Mouse (Mus musculus): ENCODE data around the gene Dapk2. TPM values are rescaled to one million over a fixed set of nuclear protein-coding genes. Genes with fewer than 3 reads are reported as not detected.

Dapk2 gene
- total and polyA plus RNA-seq, 2 experiments from 2014 or later, result 0.58 to 1.1 TPM

- whole genome bisulfite sequencing, result 32% methylated on average over 4 of the region's 4 CpGs
- Histone ChIP-seq H3K36me3 (ENCODE audit: insufficient read depth, low read length) (no peaks in the 10 kb centered on the region), H3K27ac (ENCODE audit: low read depth, low read length) (no peak overlapping the region), H3K4me1 (ENCODE audit: insufficient read depth, low read length) (peaks cover 2% of the 10 kb centered on the region; the same call in 1 of the 2 replicates), H3K9ac (replicated peaks; ENCODE audit: low read length, poor library complexity, severe bottlenecking) (no peak overlapping the region), H3K27me3 (ENCODE audit: insufficient read depth, low read length) (no peaks in the 10 kb centered on the region), H3K9me3 (ENCODE audit: low read length) (no peaks in the 10 kb centered on the region), H3K4me3 (ENCODE audit: low read depth, low read length) (no peak overlapping the region), H3K4me2 (ENCODE audit: low read depth, low read length, poor library complexity, severe bottlenecking) (no peak overlapping the region)
- no peak for DNase-seq (ENCODE audit: low spot score)
- no peak for ATAC-seq (ENCODE audit: low FRiP score)
- TF ChIP-seq CTCF (IDR thresholded peaks at IDR 0.05), result no peak
These were observed 118.0 kb downstream of the Dapk2 start for GRCm38 (mm10) chr9:66276062-66276461.

GRCm38 (mm10) chr9:66276697-66277385 lies 118.8 kb downstream of the Dapk2 start:
- Histone ChIP-seq H3K4me3 (ENCODE audit: low read depth, low read length) (no peak overlapping the region), H3K9me3 (ENCODE audit: low read length) (no peaks in the 10 kb centered on the region), H3K9ac (replicated peaks; ENCODE audit: low read length, poor library complexity, severe bottlenecking) (no peak overlapping the region), H3K4me1 (ENCODE audit: insufficient read depth, low read length) (peaks cover 2% of the 10 kb centered on the region; the same call in 1 of the 2 replicates), H3K27me3 (ENCODE audit: insufficient read depth, low read length) (no peaks in the 10 kb centered on the region), H3K36me3 (ENCODE audit: insufficient read depth, low read length) (no peaks in the 10 kb centered on the region), H3K27ac (ENCODE audit: low read depth, low read length) (no peak overlapping the region), H3K4me2 (ENCODE audit: low read depth, low read length, poor library complexity, severe bottlenecking) (no peak overlapping the region)
- TF ChIP-seq CTCF (IDR thresholded peaks at IDR 0.05), result no peak
- ATAC-seq (ENCODE audit: low FRiP score) (no peak), DNase-seq (ENCODE audit: low spot score) (no peak)
- 38% methylated on average over 14 of the region's 14 CpGs for WGBS

- Histone ChIP-seq H3K4me2 (ENCODE audit: low read depth, low read length, poor library complexity, severe bottlenecking) (no peak overlapping the region), H3K27me3 (ENCODE audit: insufficient read depth, low read length) (no peaks in the 10 kb centered on the region), H3K36me3 (ENCODE audit: insufficient read depth, low read length) (no peaks in the 10 kb centered on the region), H3K9ac (replicated peaks; ENCODE audit: low read length, poor library complexity, severe bottlenecking) (no peak overlapping the region), H3K27ac (ENCODE audit: low read depth, low read length) (no peak overlapping the region), H3K4me3 (ENCODE audit: low read depth, low read length) (no peak overlapping the region), H3K9me3 (ENCODE audit: low read length) (no peaks in the 10 kb centered on the region), H3K4me1 (ENCODE audit: insufficient read depth, low read length) (peaks cover 2% of the 10 kb centered on the region; the same call in 1 of the 2 replicates)
- no peak for DNase-seq (ENCODE audit: low spot score)
- TF ChIP-seq CTCF (IDR thresholded peaks at IDR 0.05), result no peak
- no peak for ATAC-seq (ENCODE audit: low FRiP score)
These were observed 121.6 kb downstream of the Dapk2 start for GRCm38 (mm10) chr9:66279647-66280046.

DNA sequence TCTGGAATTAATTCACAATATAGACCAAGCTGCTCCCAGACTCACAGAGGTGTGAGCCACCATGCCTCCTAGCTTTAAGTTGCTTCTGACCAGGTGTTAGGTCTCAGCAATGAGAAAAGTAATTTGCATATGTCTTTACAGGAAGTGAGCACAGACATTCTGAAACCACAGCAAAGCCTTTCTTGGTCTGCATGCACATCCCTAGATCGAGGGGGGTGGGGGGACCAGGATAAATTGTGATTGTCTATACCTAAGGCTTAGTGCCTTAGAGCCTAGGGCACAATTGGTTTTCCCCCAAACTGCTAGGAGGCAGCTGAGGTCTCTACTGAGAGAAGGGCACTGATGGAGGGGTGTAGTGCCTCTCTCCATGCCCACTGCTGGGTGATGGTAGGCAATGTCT lies 122.5 kb downstream of the Dapk2 start:
- H3K9me3 ChIP-seq (ENCODE audit: low read length), result no peaks in the 10 kb centered on the region
- no peaks in the 10 kb centered on the region for H3K4me1 ChIP-seq (ENCODE audit: insufficient read depth, low read length)
- H3K4me3 ChIP-seq (ENCODE audit: low read depth, low read length), result no peak overlapping the region
- WGBS, result 92% methylated on average over 1 of the region's 1 CpGs
- DNase-seq (ENCODE audit: low spot score) (no peak), ATAC-seq (ENCODE audit: low FRiP score) (no peak)
- H3K36me3 ChIP-seq (ENCODE audit: insufficient read depth, low read length), result no peaks in the 10 kb centered on the region
- H3K27ac ChIP-seq (ENCODE audit: low read depth, low read length), result no peak overlapping the region
- H3K9ac ChIP-seq (replicated peaks; ENCODE audit: low read length, poor library complexity, severe bottlenecking), result no peak overlapping the region
- H3K27me3 ChIP-seq (ENCODE audit: insufficient read depth, low read length), result no peaks in the 10 kb centered on the region
- TF ChIP-seq CTCF (IDR thresholded peaks at IDR 0.05), result no peak
- H3K4me2 ChIP-seq (ENCODE audit: low read depth, low read length, poor library complexity, severe bottlenecking), result no peak overlapping the region

- peak; percentile 35 for DNase-seq (ENCODE audit: low spot score)
- Histone ChIP-seq H3K4me3 (ENCODE audit: low read depth, low read length) (no peak overlapping the region), H3K9ac (replicated peaks; ENCODE audit: low read length, poor library complexity, severe bottlenecking) (no peak overlapping the region), H3K4me1 (ENCODE audit: insufficient read depth, low read length) (no peaks in the 10 kb centered on the region), H3K36me3 (ENCODE audit: insufficient read depth, low read length) (no peaks in the 10 kb centered on the region), H3K27ac (ENCODE audit: low read depth, low read length) (no peak overlapping the region), H3K27me3 (ENCODE audit: insufficient read depth, low read length) (no peaks in the 10 kb centered on the region), H3K4me2 (ENCODE audit: low read depth, low read length, poor library complexity, severe bottlenecking) (no peak overlapping the region), H3K9me3 (ENCODE audit: low read length) (no peaks in the 10 kb centered on the region)
- TF ChIP-seq CTCF (IDR thresholded peaks at IDR 0.05), result no peak
- no peak for ATAC-seq (ENCODE audit: low FRiP score)
- WGBS, result 54% methylated on average over 9 of the region's 9 CpGs
These were observed 123.5 kb downstream of the Dapk2 start for GRCm38 (mm10) chr9:66281501-66281951.

- WGBS, result 100% methylated on average over 1 of the region's 1 CpGs
- Histone ChIP-seq H3K36me3 (ENCODE audit: insufficient read depth, low read length) (no peaks in the 10 kb centered on the region), H3K27ac (ENCODE audit: low read depth, low read length) (no peak overlapping the region), H3K9ac (replicated peaks; ENCODE audit: low read length, poor library complexity, severe bottlenecking) (no peak overlapping the region), H3K9me3 (ENCODE audit: low read length) (no peaks in the 10 kb centered on the region), H3K4me1 (ENCODE audit: insufficient read depth, low read length) (no peaks in the 10 kb centered on the region), H3K4me2 (ENCODE audit: low read depth, low read length, poor library complexity, severe bottlenecking) (no peak overlapping the region), H3K4me3 (ENCODE audit: low read depth, low read length) (no peak overlapping the region), H3K27me3 (ENCODE audit: insufficient read depth, low read length) (no peaks in the 10 kb centered on the region)
- DNase-seq (ENCODE audit: low spot score), result no peak
- ATAC-seq (ENCODE audit: low FRiP score), result no peak
- TF ChIP-seq CTCF (IDR thresholded peaks at IDR 0.05), result peak; percentile 48
These were observed 124.6 kb downstream of the Dapk2 start for GRCm38 (mm10) chr9:66282582-66282981.

Data from midbrain, postnatal 0 days (tissue).